Mouse (Mus musculus): Measurements from ENCODE around the gene Slc39a9.

The Slc39a9 gene

GRCm38 (mm10) chr12:80643693-80644505, at the start of gene Slc39a9, which contains the start of gene Erh:
TSS of gene Slc39a9 (plus strand) at chr12:80643883.
TSS of gene Erh (minus strand) at chr12:80644341.
- DNase-seq = peak; percentile 85

- no peak for DNase-seq
Measured at GRCm38 (mm10) chr12:80594141-80594540, 49.5 kb upstream of the Slc39a9 start.

GRCm38 (mm10) chr12:80594781-80595180, 48.9 kb upstream of the Slc39a9 start:
- no peak for DNase-seq

- no peak for DNase-seq
Measured at GRCm38 (mm10) chr12:80595566-80595965, 48.1 kb upstream of the Slc39a9 start.

- DNase-seq = no peak
Measured at GRCm38 (mm10) chr12:80595968-80596367, 47.7 kb upstream of the Slc39a9 start.

- DNase-seq = no peak
Measured at GRCm38 (mm10) chr12:80598236-80598635, 45.4 kb upstream of the Slc39a9 start.

GRCm38 (mm10) chr12:80598756-80599155, 44.9 kb upstream of the Slc39a9 start:
- no peak for DNase-seq

- no peak for DNase-seq
Measured at GRCm38 (mm10) chr12:80601597-80602269, 42.0 kb upstream of the Slc39a9 start.

- DNase-seq = no peak
Measured at GRCm38 (mm10) chr12:80602432-80602831, 41.3 kb upstream of the Slc39a9 start.

- no peak for DNase-seq
Measured at GRCm38 (mm10) chr12:80603566-80603965, 40.1 kb upstream of the Slc39a9 start.

- no peak for DNase-seq
Measured at GRCm38 (mm10) chr12:80604218-80604617, 39.5 kb upstream of the Slc39a9 start.

GRCm38 (mm10) chr12:80608576-80608975, 35.1 kb upstream of the Slc39a9 start:
- DNase-seq = no peak

GRCm38 (mm10) chr12:80609928-80610327, 33.8 kb upstream of the Slc39a9 start:
- DNase-seq = no peak

GRCm38 (mm10) chr12:80612113-80612791, 31.4 kb upstream of the Slc39a9 start:
- no peak for DNase-seq

- DNase-seq = no peak
Measured at GRCm38 (mm10) chr12:80615371-80616257, 28.1 kb upstream of the Slc39a9 start.

GRCm38 (mm10) chr12:80620501-80620900, 23.2 kb upstream of the Slc39a9 start:
- no peak for DNase-seq

GRCm38 (mm10) chr12:80631790-80632189, 11.9 kb upstream of the Slc39a9 start:
- DNase-seq = no peak

GRCm38 (mm10) chr12:80642725-80643692, 674 bp upstream of the Slc39a9 start:
- peak; percentile 38 to 47 for DNase-seq

GRCm38 (mm10) chr12:80644506-80644868, 804 bp downstream of the Slc39a9 start:
- no peak for DNase-seq

- no peak for DNase-seq
Measured at GRCm38 (mm10) chr12:80646377-80646776, 2.7 kb downstream of the Slc39a9 start.

GRCm38 (mm10) chr12:80653951-80654658, 10.4 kb downstream of the Slc39a9 start:
- DNase-seq = no peak
